Mouse (Mus musculus) heart, embryonic 11.5 days (tissue): ENCODE results near the gene Nt5c3. TPM values are rescaled to one million over a fixed set of nuclear protein-coding genes. Genes with fewer than 3 reads are reported as not detected.

Experiments used
- ATAC-seq: fragments of 200-750 bp; cut with Nextera tagmentation; replicated peaks from 2 replicates; pipeline ENCODE4 v1.8.0; 2017; ENCODE audit warnings: moderate library complexity; ENCODE audit not compliant: insufficient number of reproducible peaks, low FRiP score, low TSS enrichment
- H3K27ac ChIP-seq: fragments of 300-500 bp; sonication (generic); 2 replicates; pipeline ENCODE4 v1.5.1; 2014; ENCODE audit warnings: mild to moderate bottlenecking, low read depth, low read length
- H3K27me3 ChIP-seq: fragments of 300-500 bp; sonication (generic); 2 replicates; pipeline ENCODE4 v1.6.1; 2014; ENCODE audit warnings: mild to moderate bottlenecking, low read length, mixed read lengths; ENCODE audit not compliant: control insufficient read depth, insufficient read depth
- H3K36me3 ChIP-seq: fragments of 300-500 bp; sonication (generic); 2 replicates; pipeline ENCODE4 v1.6.1; 2014; ENCODE audit warnings: mild to moderate bottlenecking, low read length, moderate library complexity, mixed read lengths; ENCODE audit not compliant: control insufficient read depth, insufficient read depth
- H3K4me1 ChIP-seq: fragments of 300-500 bp; sonication (generic); 2 replicates; pipeline ENCODE4 v1.6.1; 2014; ENCODE audit warnings: low read length; ENCODE audit not compliant: control insufficient read depth, insufficient read depth
- H3K4me2 ChIP-seq: fragments of 300-500 bp; sonication (generic); 2 replicates; pipeline ENCODE4 v1.6.1; 2014; ENCODE audit warnings: mild to moderate bottlenecking, moderate library complexity
- H3K4me3 ChIP-seq: fragments of 300-500 bp; sonication (generic); 2 replicates; pipeline ENCODE4 v1.5.1; 2014; ENCODE audit warnings: low read depth, low read length
- H3K9ac ChIP-seq: fragments of 300-500 bp; sonication (generic); 2 replicates; pipeline ENCODE4 v1.6.1; 2014; ENCODE audit warnings: mild to moderate bottlenecking, low read depth, low read length, moderate library complexity
- H3K9me3 ChIP-seq: fragments of 300-500 bp; sonication (generic); replicated peaks from 2 replicates; pipeline ENCODE4 v1.6.1; 2016; ENCODE audit warnings: low read length; ENCODE audit not compliant: control insufficient read depth
- WGBS: fragments of 180-500 bp; shearing (Covaris S2); extraction: QIAGEN DNeasy Blood & Tissue Kit; methylation state at CpG from one replicate; pipeline ENCODE4 v1.1.7; 2014; ENCODE audit not compliant: insufficient replicate concordance; 5-methylcytosine and 5-hydroxymethylcytosine counted together
- polyA plus RNA-seq: library from polyadenylated mRNA; unstranded; fragments of >200 nt; fragmentation: Nextera tagmentation; extraction: Ambion mirVana; gene quantifications from 2 replicates; pipeline ENCODE4 v1.2.1, GENCODE M21; 2014

Gene Nt5c3
- polyA plus RNA-seq, 1 experiment from 2014 or later: 82.5 TPM

- Histone ChIP-seq H3K4me1 (no peaks in the 10 kb centered on the region), H3K4me2 (no peak overlapping the region), H3K4me3 (no peak overlapping the region), H3K27me3 (no peaks in the 10 kb centered on the region), H3K27ac (no peak overlapping the region), H3K36me3 (peaks cover 3% of the 10 kb centered on the region; the same call in 1 of the 2 replicates), H3K9me3 (no peaks in the 10 kb centered on the region), H3K9ac (no peak overlapping the region)
- no peak for ATAC-seq
- 81% methylated on average over 10 of the region's 10 CpGs for WGBS
Observed at GRCm38 (mm10) chr6:56835532-56835931, 88.2 kb downstream of the Nt5c3 start.

- no peaks in the 10 kb centered on the region for H3K4me1 ChIP-seq
- WGBS: 62% methylated on average over 5 of the region's 5 CpGs
- no peak for ATAC-seq
Observed at GRCm38 (mm10) chr6:56834769-56835168, 89.0 kb downstream of the Nt5c3 start.

GRCm38 (mm10) chr6:56832830-56833229 is 90.9 kb downstream of the Nt5c3 start:
- no peaks in the 10 kb centered on the region for H3K4me1 ChIP-seq
- H3K27me3 ChIP-seq: no peaks in the 10 kb centered on the region
- peak overlapping the region; percentile 79 for H3K4me2 ChIP-seq
- no peak for ATAC-seq
- H3K27ac ChIP-seq: no peak overlapping the region
- H3K4me3 ChIP-seq: peak overlapping the region; percentile 75
- 0 out of 2 replicates have a peak, but pooled peaks cover 3% of the 10 kb centered on the region for H3K36me3 ChIP-seq
- H3K9me3 ChIP-seq: no peaks in the 10 kb centered on the region
- peak overlapping the region; percentile 89 for H3K9ac ChIP-seq

More at GRCm38 (mm10) chr6:56834769-56835168, 89.0 kb downstream of the Nt5c3 start:
- Histone ChIP-seq H3K9ac (no peak overlapping the region), H3K36me3 (0 out of 2 replicates have a peak, but pooled peaks cover 3% of the 10 kb centered on the region), H3K27me3 (no peaks in the 10 kb centered on the region), H3K4me2 (no peak overlapping the region), H3K27ac (no peak overlapping the region), H3K9me3 (no peaks in the 10 kb centered on the region), H3K4me3 (no peak overlapping the region)

- ATAC-seq: peak; percentile 39; the same call in 1 of the 2 replicates
- H3K4me1 ChIP-seq: no peaks in the 10 kb centered on the region
- H3K9me3 ChIP-seq: no peaks in the 10 kb centered on the region
- peak overlapping the region; percentile 75 for H3K4me3 ChIP-seq
- peak overlapping the region; percentile 89 for H3K9ac ChIP-seq
- 1% methylated on average over 15 of the region's 15 CpGs for WGBS
- no peaks in the 10 kb centered on the region for H3K27me3 ChIP-seq
- H3K36me3 ChIP-seq: 0 out of 2 replicates have a peak, but pooled peaks cover 3% of the 10 kb centered on the region
- H3K27ac ChIP-seq: peak overlapping the region; percentile 81
- peak overlapping the region; percentile 79 for H3K4me2 ChIP-seq
Observed at GRCm38 (mm10) chr6:56832407-56832796, 91.3 kb downstream of the Nt5c3 start.

Other genes with a start within 250 kb of the Nt5c3 start
- gene Lsm5, start 219.2 kb downstream of the Nt5c3 start, polyA plus RNA-seq: 102 and 103 TPM in 2 replicates
- gene Avl9, start 209.0 kb downstream of the Nt5c3 start, polyA plus RNA-seq: 10.0 and 11.1 TPM in 2 replicates
- gene Kbtbd2, start 126.1 kb downstream of the Nt5c3 start, polyA plus RNA-seq: 31.7 and 34.0 TPM in 2 replicates
- gene Fkbp9, start 91.9 kb downstream of the Nt5c3 start, polyA plus RNA-seq: 114 and 142 TPM in 2 replicates
- gene Vmn1r4, start 83 bp upstream of the Nt5c3 start, polyA plus RNA-seq: 0.20 and 0.21 TPM in 2 replicates
- gene Vmn1r5, start 46.3 kb upstream of the Nt5c3 start, polyA plus RNA-seq: not detected in 2 replicates
- gene Vmn1r6, start 73.3 kb upstream of the Nt5c3 start, polyA plus RNA-seq: not detected in 2 replicates
- gene Vmn1r7, start 101.4 kb upstream of the Nt5c3 start, polyA plus RNA-seq: not detected in 2 replicates
- gene Vmn1r8, start 108.4 kb upstream of the Nt5c3 start, polyA plus RNA-seq: not detected in 2 replicates
- gene Vmn1r9, start 142.9 kb upstream of the Nt5c3 start, polyA plus RNA-seq: not detected in 2 replicates
- gene Vmn1r10, start 185.5 kb upstream of the Nt5c3 start, polyA plus RNA-seq: not detected in 2 replicates
- not detected in 2 replicates for gene Vmn1r11, start 209.5 kb upstream of the Nt5c3 start, polyA plus RNA-seq
- gene Vmn1r12, start 233.0 kb upstream of the Nt5c3 start, polyA plus RNA-seq: not detected in 2 replicates